Mouse (Mus musculus): ENCODE results near the gene Nrxn1.

DNA sequence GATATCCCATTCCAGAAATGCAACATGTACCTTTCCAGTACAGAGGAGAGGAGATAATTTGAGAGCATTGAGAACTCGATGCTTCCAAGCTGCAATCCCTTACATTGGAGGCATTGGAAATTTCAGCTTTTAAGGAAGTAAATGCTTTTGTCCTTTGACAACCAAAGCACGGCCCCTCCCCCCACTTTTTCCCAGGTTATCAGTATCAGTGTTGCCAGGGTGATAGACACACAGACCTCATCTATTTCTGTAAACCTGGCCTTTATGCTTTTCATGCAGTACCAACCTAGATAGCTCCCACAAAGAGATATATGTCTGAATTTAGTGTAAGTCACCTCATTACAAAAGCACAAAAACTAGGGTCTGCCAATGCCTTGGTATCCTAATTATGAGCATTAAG, 235.6 kb downstream of the Nrxn1 start:
- TF ChIP-seq GATA1 (IDR thresholded peaks at IDR 0.05; ENCODE audit: low read length) (no peak), TAL1 (IDR thresholded peaks at IDR 0.05; ENCODE audit: low read length) (no peak)

All from erythroblast, embryonic 14.5 days (primary cell).